Mouse (Mus musculus) cortical plate, adult 2 months (tissue): ENCODE results near the gene Fam162a.

Experiments used
- CTCF ChIP-seq: fragments of 200-500 bp; IDR thresholded peaks from 2 replicates; pipeline ENCODE4 v1.5.1; 2011; ENCODE audit warnings: mild to moderate bottlenecking, control low read depth, low read length; ENCODE audit not compliant: insufficient read depth; ENCODE audit errors: extremely low read depth
- POLR2A ChIP-seq: fragments of 200-500 bp; IDR thresholded peaks from 2 replicates; pipeline ENCODE4 v1.6.1; 2011; ENCODE audit warnings: mild to moderate bottlenecking, low read length, control low read depth; ENCODE audit not compliant: insufficient read depth; ENCODE audit errors: extremely low read depth

GRCm38 (mm10) chr16:36090785-36091509 is 19.6 kb upstream of the Fam162a start:
- TF ChIP-seq CTCF, result no peak
- TF ChIP-seq POLR2A, result no peak
